Mouse (Mus musculus) myocyte (in vitro differentiated cells): ENCODE measurements around the gene Mfap3l.

Source experiments
- CEBPB ChIP-seq: IDR thresholded peaks from 2 replicates; pipeline ENCODE4 v1.6.1; 2011; ENCODE audit warnings: mild to moderate bottlenecking, moderate library complexity; ENCODE audit not compliant: poor library complexity, insufficient read depth, severe bottlenecking
- MAX ChIP-seq: IDR thresholded peaks from one replicate; pipeline ENCODE4 v1.6.1; 2011; ENCODE audit warnings: low read depth, mild to moderate bottlenecking, control low read depth
- MYOG ChIP-seq, 3 experiments: IDR thresholded peaks; one replicate each; pipeline ENCODE4 v1.6.1; 2011; ENCODE audit warnings: control low read depth in 2 of 3, low read depth in 2 of 3, mild to moderate bottlenecking in 2 of 3; ENCODE audit not compliant: insufficient read length in 2 of 3, control insufficient read depth in 1 of 3, insufficient read depth in 1 of 3
- POLR2A ChIP-seq: IDR thresholded peaks from one replicate; pipeline ENCODE4 v1.6.1; 2011; ENCODE audit warnings: low read depth, mild to moderate bottlenecking, control low read depth, moderate library complexity; ENCODE audit not compliant: insufficient read length
- POLR2AphosphoS2 ChIP-seq: IDR thresholded peaks from one replicate; pipeline ENCODE4 v1.6.1; 2011; ENCODE audit warnings: low read depth, control low read depth; ENCODE audit not compliant: insufficient read length
- TCF12 ChIP-seq: IDR thresholded peaks from one replicate; pipeline ENCODE4 v1.6.1; 2011; ENCODE audit warnings: mild to moderate bottlenecking, control low read depth; ENCODE audit not compliant: poor library complexity, insufficient read depth, severe bottlenecking
- USF1 ChIP-seq: IDR thresholded peaks from one replicate; pipeline ENCODE4 v1.6.1; 2011; ENCODE audit warnings: low read depth, mild to moderate bottlenecking, control low read depth, moderate library complexity

DNA sequence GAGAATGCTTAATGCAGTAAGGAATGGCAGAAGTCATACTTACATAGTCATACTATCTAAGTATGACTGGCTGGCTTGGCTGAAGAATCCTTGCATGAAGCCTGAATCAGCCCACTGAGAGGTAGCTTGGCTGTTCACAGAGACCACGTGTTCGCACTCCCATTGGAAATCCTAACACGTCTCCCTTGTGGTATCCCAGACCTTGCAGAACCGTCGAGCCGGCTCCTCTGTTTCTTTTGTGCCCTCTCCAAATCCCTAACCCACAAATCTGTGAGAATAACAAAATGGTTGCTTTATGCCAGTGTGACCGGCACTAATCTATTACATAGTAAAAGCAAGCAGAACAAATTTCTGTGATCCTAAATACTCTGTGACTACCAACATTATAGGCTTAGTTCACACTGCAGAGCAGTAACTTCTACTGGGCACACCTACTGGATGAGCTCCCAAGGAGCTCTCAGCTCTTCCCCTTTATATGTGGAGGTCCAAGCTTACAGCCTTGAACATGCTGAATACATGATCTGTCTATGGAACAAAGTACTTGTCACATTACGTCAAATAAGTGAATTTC, 79.0 kb downstream of the Mfap3l start:
- no peak for TF ChIP-seq MAX
- no peak for TF ChIP-seq POLR2A
- TF ChIP-seq TCF12, result no peak
- TF ChIP-seq USF1, result no peak
- no peak for TF ChIP-seq CEBPB
- no peak for TF ChIP-seq MYOG (IDR thresholded peaks at IDR 0.05; ENCODE audit: control insufficient read depth in 1 of 3, insufficient read depth in 1 of 3, insufficient read length in 2 of 3, low read depth in 2 of 3)
- TF ChIP-seq POLR2AphosphoS2, result no peak
